Mouse (Mus musculus): ENCODE results near the gene Mlc1.

Gene Mlc1

DNA sequence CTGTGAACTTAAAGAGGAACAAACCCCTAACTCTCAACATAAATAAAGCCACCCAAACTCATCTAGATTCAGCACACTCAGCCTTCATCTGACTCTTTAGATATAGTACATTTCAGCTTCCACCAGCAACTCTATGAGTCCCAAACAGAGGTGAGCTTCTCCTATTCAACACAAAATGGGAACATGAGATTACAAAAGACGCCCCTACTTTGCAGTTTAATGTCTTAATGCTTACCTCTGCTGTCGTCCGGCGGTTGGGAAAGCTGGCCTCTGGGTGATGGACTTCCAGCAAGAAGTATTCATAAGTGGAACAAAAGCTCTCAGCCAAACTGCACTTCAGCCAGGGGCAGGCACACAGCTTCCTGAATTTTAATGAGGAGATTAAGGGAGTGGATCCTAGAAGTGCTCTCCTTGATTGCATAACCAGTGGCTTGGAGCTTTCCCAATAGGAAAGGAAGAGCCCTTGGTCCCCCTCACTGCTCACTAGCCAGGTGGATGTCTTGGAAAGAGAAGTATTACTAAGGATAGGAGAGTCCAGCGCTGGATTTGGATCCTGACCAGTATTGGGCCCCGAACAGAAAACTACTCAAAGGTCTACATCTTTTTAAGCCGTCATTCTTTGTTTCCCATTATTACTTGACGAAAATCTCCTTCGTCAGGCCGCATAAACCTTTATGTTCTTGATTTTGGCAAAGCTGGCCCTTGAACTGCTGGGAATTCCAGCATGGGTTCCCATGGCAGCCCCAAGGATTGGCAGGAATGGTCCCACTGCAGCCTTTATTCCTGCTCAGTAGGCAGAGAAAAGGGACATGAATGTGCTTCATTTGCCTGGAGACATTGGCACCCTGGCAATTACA is at the start of gene Mlc1:
Gene Mlc1 (minus strand): TSS at position 727 of the 857 bp plus-strand sequence.
- DNase-seq (ENCODE audit: low read depth, low spot score) = no peak

- no peak for DNase-seq (ENCODE audit: low read depth, low spot score)
Observed at GRCm38 (mm10) chr15:89020492-89020891, 41.7 kb upstream of the Mlc1 start.

DNA sequence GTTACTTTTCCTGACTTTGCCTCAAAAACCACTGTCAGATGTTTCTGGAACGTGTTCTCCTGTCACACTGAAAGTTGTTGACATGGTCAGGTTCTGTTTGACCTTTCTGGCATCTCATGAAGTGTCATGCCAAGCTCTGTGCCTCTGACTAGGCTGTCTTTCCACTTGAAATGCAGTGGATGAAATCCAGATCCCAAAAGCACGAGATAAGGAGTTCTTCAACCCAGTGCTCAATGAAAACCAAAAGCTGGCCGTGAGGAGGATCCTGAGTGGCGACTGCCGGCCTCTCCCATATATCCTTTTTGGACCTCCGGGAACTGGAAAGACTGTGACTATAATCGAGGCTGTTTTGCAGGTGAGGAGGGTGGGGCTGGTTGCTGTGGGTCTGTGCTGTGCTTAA is 41.3 kb upstream of the Mlc1 start:
- DNase-seq (ENCODE audit: low read depth, low spot score) = no peak

GRCm38 (mm10) chr15:89016722-89017121 is 37.9 kb upstream of the Mlc1 start:
- no peak for DNase-seq (ENCODE audit: low read depth, low spot score)

DNA sequence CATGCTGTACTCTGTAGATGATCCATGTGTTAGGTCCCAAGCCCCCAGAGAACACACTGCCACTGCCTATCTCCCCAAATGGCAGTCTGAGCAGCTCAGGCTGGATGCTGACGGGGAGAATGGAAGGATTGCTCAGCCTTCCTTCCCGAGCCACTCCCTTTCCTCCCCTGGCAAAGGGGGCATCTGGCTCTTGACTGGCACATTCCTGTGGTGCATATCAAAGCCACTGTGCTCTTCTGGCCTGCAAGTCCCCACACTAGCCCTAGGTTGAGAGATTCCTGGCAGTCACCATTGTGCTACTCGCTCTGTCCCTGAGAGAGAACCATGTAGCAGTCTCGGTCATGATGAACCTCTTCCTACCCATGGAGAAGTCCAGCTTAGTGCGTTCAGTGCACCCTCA is 29.0 kb upstream of the Mlc1 start:
- DNase-seq (ENCODE audit: low read depth, low spot score) = no peak

DNA sequence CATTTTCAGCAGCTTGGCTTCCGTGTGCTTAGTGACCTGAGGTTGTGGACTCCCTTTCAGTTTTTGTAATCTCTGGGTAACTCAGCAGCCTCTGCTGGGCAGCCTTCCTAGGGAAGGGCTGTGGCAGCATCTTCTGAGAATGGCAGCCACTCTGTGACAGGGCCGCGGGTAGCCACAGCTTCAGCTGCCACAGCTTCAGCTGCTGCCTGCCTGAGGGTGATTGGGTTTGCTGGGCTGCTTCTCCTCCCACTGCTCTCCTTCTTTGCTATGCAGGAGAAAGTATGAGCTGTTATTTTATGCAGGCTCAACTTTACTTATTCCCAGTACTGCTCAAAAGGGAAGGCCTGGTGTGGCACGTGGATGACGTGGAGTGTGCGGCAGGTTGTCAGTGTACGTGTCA is 28.2 kb upstream of the Mlc1 start:
- no peak for DNase-seq (ENCODE audit: low read depth, low spot score)

DNA sequence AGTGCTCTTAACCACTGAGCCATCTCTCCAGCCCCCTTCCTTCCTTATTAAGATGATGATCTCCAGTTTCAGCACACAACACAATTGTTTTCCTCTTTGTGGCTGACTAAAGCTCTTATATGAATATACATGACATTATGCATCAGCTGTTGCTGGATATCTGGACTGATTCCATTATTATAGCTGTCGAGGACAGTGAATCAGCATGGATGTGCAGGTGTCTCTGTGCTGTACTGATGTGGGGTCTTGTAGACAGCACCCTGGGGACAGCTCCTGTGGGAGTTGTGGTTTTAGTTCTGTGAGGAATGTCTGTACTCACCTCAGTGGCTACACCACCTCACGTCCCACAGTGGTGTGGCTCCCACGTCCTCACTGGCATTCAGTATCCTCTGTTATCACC is 22.4 kb upstream of the Mlc1 start:
- no peak for DNase-seq (ENCODE audit: low read depth, low spot score)

DNA sequence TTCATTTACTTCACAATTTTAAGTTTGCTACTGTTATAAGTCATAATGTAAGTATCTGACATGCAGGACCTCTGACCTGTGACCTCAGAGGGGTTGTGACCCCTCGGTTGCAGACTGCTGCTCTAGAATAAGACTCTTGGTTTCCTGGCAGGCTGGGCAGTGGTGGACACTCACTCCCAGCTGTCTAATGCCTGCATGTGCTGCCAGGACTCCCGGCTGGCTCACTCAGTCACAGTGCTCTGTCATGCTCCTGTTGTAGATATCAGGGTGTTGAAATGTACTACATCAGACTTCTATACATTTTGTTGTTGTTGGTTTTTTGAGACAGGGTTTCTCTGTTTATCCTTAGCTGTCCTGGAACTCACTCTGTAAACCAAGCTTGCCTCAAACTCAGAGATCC is 21.6 kb upstream of the Mlc1 start:
- DNase-seq (ENCODE audit: low read depth, low spot score) = no peak

- DNase-seq (ENCODE audit: low read depth, low spot score) = no peak
Observed at GRCm38 (mm10) chr15:88999124-88999523, 20.3 kb upstream of the Mlc1 start.

- no peak for DNase-seq (ENCODE audit: low read depth, low spot score)
Observed at GRCm38 (mm10) chr15:88998636-88999035, 19.8 kb upstream of the Mlc1 start.

DNA sequence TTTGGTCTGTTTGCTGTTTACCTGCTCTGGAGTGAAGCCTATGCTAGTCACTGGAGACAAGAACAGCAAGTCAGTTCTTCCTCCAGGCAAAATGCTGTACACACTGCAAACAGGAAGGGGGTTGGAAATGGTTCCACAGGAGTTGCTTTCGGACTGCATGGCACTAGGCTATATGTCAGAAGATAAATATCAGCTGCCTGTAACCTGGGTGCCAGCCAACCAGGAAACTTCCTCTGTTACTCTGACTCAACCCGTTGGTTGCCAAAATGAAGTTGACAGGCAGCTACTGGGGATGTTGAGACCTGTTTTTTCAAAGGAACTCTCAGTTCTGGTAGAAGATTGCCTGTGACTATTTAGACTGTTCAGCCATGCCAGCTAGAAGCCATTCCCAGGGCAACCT is 10.4 kb upstream of the Mlc1 start:
- DNase-seq (ENCODE audit: low read depth, low spot score) = no peak

- DNase-seq (ENCODE audit: low read depth, low spot score) = no peak
Observed at GRCm38 (mm10) chr15:88982534-88983079, 3.8 kb upstream of the Mlc1 start, which contains the start of gene Mov10l1. TSS of gene Mov10l1 (plus strand) at chr15:88982909.

GRCm38 (mm10) chr15:88979138-88979446 is 285 bp upstream of the Mlc1 start:
- DNase-seq (ENCODE audit: low read depth, low spot score) = no peak

DNA sequence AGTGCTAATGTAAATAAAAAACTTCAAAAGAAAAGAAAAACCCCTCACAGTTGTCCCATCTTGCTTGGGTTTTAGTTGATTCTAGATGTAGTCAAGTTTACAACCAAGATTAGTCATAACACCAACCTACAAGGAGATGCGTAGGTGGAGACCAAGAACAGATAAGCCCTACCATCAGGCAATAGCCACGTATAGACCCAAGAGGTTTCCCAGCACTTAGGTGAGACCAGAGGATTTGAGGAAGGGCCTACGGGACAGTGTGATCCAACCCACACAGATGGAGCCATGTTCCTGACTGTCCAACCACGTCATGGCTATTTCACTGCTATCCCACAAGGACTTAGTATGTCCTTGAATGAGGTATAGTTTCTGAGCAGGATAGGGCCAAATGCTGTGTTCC is 6.5 kb downstream of the Mlc1 start:
- DNase-seq (ENCODE audit: low read depth, low spot score) = no peak

GRCm38 (mm10) chr15:88964070-88964578 is 14.7 kb downstream of the Mlc1 start:
- DNase-seq (ENCODE audit: low read depth, low spot score) = no peak

- no peak for DNase-seq (ENCODE audit: low read depth, low spot score)
Observed at GRCm38 (mm10) chr15:88957522-88957921, 21.3 kb downstream of the Mlc1 start.

DNA sequence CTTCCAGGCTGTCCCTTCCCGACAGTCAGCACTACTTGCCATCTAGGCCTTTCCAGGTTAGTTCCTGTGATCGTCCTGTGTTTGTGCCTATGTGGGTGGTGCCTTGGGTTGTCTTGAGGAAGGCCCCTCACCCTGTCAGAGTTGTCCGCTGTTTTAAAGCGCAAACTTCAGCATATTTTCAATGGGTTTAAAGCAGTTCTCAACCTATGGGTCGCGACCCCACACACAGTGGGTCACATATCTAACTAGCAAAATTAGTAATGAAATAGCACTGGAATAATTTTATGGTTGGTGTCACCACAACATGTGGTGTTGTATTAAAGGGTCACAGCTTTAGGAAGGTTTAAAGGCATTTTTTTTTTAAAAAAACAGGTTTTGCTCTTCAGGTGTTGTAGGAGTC is 23.5 kb downstream of the Mlc1 start:
- DNase-seq (ENCODE audit: low read depth, low spot score) = no peak

- DNase-seq (ENCODE audit: low read depth, low spot score) = no peak
Observed at GRCm38 (mm10) chr15:88954368-88955072, 24.3 kb downstream of the Mlc1 start, which contains the start of gene Ttll8. TSS of gene Ttll8 (minus strand) at chr15:88954418.

DNA sequence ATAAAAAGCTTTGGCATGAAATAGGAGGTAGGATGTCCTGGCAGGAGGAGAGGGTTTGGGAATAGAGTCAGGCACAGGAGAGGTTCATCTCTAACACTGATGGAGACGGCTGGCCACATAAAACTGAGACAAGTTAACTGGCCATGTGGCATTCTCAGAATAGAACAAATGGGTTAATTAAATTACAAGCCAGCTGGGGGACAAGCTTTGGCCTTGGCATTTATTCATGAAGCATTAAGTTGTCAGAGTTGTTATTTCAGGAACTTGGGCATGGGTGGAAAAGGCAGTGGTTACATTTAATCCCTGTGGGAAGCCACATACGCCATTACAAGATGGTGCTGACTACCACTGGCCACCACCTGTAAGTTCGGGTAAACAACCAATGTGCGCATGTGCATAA is 27.6 kb downstream of the Mlc1 start:
- DNase-seq (ENCODE audit: low read depth, low spot score) = no peak

GRCm38 (mm10) chr15:88946851-88947250 is 32.0 kb downstream of the Mlc1 start:
- no peak for DNase-seq (ENCODE audit: low read depth, low spot score)

GRCm38 (mm10) chr15:88943896-88944551 is 34.8 kb downstream of the Mlc1 start:
- no peak for DNase-seq (ENCODE audit: low read depth, low spot score)

- no peak for DNase-seq (ENCODE audit: low read depth, low spot score)
Observed at GRCm38 (mm10) chr15:88942783-88943182, 36.0 kb downstream of the Mlc1 start.
